Mouse (Mus musculus) gastrocnemius, postnatal 10 days (tissue): ENCODE measurements at regions not wholly inside any gene's neighbourhood (a gene's known extent, or its start where the extent isn't known, plus 50 kb on each side); places are given as distances from the start of the nearest gene placed in this dataset.

Source experiments
- DNase-seq: peaks from one replicate; pipeline ENCODE4 v3.0.0; 2021; ENCODE audit warnings: mixed read lengths

GRCm38 (mm10) chr5:133505661-133506060 is 593.9 kb upstream of the Castor2 start:
- DNase-seq: no peak

- DNase-seq: peak; percentile 80
Measured at GRCm38 (mm10) chr5:133487806-133488290, 611.7 kb upstream of the Castor2 start.

- DNase-seq: no peak
Measured at GRCm38 (mm10) chr5:133482291-133483086, 617.0 kb upstream of the Castor2 start.

GRCm38 (mm10) chr5:133479205-133479604 is 620.3 kb upstream of the Castor2 start:
- DNase-seq: no peak

GRCm38 (mm10) chr5:133453349-133454049 is 646.0 kb upstream of the Castor2 start:
- no peak for DNase-seq

- no peak for DNase-seq
Measured at GRCm38 (mm10) chr5:133449926-133450325, 649.6 kb upstream of the Castor2 start.

- DNase-seq: no peak
Measured at GRCm38 (mm10) chr5:133400826-133401225, 698.7 kb upstream of the Castor2 start.

- no peak for DNase-seq
Measured at GRCm38 (mm10) chr5:133389896-133390295, 709.6 kb upstream of the Castor2 start.

- no peak for DNase-seq
Measured at GRCm38 (mm10) chr5:133389023-133389840, 710.3 kb upstream of the Castor2 start.

GRCm38 (mm10) chr5:133385374-133386349 is 713.8 kb upstream of the Castor2 start:
- peak; percentile 8 for DNase-seq

GRCm38 (mm10) chr5:133365771-133366170 is 733.7 kb upstream of the Castor2 start:
- DNase-seq: no peak

- no peak for DNase-seq
Measured at GRCm38 (mm10) chr5:133347516-133347915, 752.0 kb upstream of the Castor2 start.

GRCm38 (mm10) chr5:133341973-133342372 is 757.5 kb upstream of the Castor2 start:
- DNase-seq: no peak

GRCm38 (mm10) chr5:133320626-133321025 is 777.5 kb upstream of the Auts2 start:
- DNase-seq: no peak

- no peak for DNase-seq
Measured at GRCm38 (mm10) chr5:133320206-133320605, 777.1 kb upstream of the Auts2 start.

GRCm38 (mm10) chr5:133314031-133314430 is 770.9 kb upstream of the Auts2 start:
- no peak for DNase-seq

- DNase-seq: peak; percentile 7
Measured at GRCm38 (mm10) chr5:133310979-133311890, 768.1 kb upstream of the Auts2 start.

- DNase-seq: no peak
Measured at GRCm38 (mm10) chr5:133267887-133268286, 724.7 kb upstream of the Auts2 start.

GRCm38 (mm10) chr5:133267356-133267755 is 724.2 kb upstream of the Auts2 start:
- no peak for DNase-seq

- no peak for DNase-seq
Measured at GRCm38 (mm10) chr5:133264976-133265375, 721.8 kb upstream of the Auts2 start.
